Mouse (Mus musculus) 3T3-L1 (cell line): ENCODE data around the gene Gid4.

Experiments used
- DNase-seq: peaks from one replicate; pipeline ENCODE4 v3.0.0-alpha.2; 2015; ENCODE audit warnings: low read depth, low spot score

The Gid4 gene

DNA sequence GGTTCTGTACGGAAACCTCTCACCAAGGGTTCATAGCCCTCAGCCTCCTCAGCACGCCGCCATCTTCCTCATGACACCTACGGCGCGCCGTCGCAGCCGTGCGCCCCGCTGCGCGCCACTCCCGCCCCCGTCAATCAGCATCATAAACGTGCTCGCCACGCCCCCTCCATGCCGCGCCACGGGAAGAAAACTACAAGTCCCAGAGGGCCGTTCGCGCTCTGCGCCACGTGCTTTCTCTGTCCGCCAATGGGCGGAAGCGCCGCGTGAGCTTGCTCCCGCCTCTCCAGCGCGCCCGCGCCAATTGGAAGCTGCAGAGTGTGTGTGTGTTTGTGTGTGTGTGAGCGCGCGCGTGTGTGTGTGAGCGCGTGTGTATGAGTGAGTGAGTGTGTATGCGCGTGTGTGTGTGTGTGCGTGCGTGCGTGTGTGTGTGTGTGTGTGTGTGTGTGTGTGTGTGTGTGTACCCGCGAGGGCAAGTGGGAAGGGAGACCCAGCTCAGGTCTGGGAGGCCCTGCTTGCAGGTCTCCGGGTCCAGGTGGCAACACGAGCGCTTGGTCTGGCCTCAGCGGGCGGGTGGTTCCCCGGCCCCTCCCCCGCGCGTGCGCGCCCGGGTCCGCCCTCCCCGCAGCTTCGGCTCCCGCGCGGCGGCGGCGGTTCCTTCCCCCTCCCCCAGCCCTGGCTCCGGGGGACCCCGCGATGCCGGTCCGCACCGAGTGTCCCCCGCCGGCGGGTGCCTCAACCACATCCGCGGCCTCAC is at the start of gene Gid4:
Gene Gid4, plus strand, starts transcription at position 183 of the 754 bp plus-strand sequence.
- peak; percentile 98 for DNase-seq

DNA sequence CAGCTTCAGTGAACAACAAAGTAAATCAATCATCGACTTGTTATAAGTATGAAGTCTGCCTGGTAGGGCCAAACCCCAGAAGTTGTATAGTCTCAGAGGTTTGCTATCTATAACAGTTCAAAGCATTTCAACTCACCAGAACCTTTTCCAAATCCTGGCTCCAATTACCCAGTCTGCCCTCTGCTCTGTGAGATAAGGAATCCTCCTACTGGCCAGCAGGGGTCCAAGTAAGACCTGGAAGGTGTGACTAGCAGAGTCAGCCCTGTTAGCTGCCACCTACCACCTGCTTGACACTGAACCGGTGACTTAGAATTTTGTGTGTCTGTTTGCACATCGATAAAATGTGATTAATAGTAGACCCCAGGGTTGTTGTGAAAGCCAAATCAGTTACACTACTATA is 49.7 kb upstream of the Gid4 start:
- DNase-seq = no peak

DNA sequence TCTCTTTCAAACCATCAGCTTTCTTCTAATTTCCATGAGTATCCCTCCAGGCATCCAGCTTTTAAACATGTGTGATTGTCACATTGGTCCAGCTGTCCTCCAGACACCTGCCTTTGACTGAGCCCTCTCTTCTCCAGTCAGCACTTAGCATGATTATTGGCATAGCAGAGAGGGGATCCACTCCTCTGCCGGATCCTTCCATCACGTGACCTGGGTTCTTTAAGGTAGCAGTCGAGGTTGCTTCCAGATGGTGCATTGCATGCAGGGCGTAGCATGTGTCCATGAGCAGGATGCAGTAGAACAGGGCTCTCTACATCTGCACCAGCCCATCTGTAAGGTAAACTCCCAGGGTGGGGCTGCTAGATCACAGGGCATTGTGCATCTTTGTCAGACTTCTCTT is 48.0 kb upstream of the Gid4 start:
- DNase-seq = no peak

DNA sequence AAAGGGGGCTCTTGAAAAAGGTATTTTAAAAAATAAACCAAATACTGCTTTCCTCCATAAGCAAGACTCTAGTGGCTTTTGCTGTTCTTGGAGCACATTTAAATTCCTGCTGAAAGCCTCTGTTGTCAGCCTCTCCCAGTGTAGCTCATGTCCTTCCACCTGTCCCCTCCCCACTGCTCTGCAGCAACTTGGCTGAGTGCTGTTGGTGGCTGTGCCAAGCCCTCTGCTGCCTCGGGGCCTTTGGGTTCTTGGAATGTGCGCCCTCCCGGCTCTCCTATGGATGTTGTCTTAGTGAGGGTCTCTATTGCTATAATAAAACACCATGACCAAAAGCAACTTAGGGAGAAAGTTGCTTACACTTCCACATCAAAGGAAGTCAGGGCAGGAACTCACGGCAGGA is 47.5 kb upstream of the Gid4 start:
- DNase-seq = no peak

DNA sequence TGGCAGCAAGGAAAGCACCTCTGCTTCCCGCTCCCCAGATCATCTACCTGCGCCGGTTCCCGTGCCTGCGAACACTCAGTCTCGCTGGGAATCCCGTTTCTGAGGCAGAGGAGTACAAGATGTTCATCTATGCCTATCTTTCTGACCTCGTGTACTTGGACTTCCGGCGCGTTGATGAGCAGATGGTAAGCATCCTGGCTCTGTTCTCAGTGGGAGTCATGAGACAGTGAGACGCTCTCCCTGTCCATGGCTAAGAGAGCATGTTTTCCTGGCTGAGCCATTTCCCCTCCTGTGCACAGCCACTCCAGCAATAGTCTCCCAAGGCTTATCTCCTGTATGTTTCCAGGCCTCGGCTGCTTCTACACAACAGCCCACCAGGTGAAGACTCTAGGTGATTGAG is 46.5 kb upstream of the Gid4 start:
- DNase-seq = no peak

DNA sequence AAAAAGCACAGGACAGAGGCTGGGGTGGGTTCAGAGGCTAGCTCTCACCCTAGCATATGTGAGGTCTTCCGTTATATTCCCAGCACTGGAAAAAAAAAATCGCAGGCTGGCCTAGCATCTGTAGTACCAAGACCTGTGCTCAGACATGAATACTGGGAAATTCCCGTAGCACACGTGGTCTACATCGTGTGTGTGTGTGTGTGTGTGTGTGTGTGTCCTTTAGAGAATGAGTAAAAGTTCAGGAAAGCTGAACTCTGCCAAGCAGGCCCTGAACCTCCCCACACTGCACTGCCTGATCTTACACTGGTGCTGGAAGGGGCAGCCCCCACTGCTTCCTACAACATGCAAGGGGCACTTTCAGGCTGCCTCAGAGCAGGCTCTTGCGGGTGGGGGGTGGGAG is 42.5 kb upstream of the Gid4 start:
- no peak for DNase-seq

DNA sequence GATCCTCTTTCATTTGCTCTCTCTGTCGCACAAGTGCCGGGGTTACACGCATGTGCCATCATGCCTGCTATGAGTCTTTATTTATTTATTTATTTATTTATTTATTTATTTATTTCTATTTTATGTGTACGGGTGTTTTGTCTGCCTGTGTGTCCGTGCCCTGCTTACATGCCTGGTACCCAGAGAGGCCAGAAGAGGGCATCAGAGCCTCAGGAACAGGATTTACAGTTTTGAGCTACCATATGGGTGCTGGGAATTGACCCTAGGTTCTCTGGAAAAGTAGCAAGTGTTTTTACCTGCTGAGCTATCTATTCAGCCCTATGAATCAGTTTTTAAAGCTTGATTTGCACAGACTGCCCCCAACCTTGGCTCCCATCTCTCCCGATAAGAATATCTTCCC is 33.4 kb upstream of the Gid4 start:
- no peak for DNase-seq

DNA sequence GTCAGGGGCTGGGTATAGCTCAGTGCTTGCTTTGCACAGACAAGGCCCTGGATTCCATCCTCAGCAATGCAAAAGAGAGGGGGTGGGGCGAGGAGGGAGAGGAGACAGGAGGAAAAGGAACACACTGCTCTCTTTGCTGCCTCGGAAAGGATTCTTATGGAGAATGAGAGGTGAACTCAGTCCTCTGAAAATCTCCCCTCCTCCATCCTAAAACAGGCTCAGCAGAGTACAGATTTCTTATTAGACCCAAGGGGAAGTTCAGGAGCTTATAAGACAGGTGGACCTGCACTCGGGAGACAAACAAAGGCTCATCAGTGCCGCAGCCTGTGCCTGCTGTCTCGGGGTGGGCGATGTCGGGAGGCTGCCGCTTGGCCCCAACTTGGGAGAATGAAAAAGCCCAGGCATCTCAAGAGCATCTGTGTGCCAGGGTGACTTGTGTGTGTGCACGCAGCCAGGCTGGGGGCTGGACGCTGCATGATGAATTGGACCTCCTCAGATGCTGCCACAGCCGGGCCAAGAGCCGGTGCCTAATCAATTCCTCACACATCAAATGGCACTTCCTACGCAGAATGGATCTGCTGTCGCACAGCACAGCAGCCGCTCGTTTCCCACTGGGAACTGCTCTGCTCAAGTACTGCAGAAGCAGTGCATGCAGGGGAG is 32.1 kb upstream of the Gid4 start:
- no peak for DNase-seq

DNA sequence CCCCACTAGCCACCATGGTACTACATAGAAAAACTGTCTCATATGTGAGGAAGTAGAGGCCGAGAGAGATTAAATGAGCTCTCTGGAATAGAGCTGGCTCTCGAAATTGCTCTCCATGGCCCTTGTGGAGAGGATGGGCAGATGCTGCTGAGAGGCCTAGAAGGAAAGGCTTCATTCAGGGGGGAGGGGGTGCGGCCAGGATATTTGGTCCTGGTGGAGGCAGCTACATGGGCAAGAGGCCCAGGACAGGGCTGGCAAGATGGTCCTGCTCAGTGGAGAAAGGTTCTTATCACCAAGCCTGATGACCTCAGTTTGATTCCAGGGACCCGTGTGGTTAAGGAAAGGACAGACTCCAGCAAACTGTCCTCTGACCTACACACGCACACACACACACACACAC is 31.0 kb upstream of the Gid4 start:
- DNase-seq = no peak

DNA sequence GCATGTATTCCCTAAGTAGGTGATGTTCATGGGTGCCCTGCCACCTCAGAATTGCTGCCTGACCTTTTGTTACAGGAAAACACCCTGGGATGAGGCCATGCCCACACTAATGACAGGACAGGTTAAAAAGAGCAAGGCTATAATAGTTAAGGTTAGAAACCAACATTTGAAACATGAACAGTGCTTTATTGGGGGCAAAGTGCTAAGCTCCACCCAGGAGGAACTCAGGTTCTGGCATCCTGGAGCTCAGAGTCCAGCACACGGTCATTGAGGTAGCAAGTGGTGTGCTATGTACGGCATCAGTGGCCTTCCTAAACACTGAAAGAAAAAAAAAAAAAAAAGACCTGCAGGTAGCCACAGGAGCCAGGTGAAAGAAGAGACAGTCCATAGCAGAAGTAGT is 29.0 kb upstream of the Gid4 start:
- DNase-seq = no peak

DNA sequence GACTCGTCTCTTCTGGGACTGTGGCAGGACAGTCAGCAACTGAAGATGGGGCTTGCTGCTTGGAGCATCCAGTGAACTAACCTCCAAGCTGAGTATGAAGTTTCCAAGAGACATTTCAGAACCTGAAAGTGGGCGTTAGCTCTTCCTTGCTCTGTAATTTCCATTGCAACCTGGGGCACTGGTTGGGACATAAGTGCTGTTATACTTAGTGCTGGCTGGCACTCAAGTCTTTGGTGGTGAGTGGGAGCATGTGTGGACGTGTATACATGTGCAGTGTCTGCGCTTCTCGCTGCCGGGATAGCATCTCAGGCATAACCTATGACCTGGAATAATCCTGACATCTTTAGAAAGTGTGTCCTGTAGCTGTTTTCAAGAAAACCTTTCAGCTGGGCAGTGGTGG is 25.6 kb upstream of the Gid4 start:
- no peak for DNase-seq

DNA sequence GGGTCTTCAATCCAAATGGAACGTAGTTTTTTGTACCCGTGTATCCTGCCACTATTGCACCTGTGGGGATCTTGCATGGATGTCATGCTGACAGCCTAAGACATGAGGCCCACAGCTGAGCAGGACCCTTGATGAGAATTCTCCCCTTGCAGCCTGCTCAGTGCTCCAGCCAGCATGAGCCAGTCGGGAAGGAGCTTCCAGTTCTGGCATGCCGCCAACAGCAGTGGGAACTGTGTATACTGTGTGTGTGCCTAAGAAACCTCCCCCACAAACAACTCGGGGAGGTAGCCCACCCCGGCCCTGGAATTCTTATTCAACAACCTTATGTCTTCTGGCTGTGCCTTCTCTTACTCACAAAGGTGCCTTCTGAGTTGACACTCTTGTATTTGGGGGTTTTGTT is 20.4 kb upstream of the Gid4 start:
- no peak for DNase-seq

DNA sequence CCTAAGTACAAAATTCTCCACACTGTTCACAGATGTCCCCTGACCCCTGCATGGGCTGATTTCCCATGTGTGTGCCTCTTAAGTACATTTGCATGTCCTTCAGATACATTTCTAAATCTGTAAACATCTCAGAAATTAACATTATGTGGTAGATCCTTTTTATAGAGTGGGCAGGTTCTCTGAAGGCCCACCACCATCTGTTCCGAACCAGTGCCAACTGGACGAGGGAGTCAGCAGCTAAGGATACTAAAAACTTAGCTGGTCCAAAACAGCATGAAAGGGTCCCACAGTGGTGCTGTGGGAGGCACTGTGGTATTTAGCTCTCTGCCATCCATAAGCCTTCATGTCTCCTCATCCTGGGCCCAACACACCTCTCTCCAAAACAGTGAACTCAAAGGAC is 19.8 kb upstream of the Gid4 start:
- DNase-seq = no peak

DNA sequence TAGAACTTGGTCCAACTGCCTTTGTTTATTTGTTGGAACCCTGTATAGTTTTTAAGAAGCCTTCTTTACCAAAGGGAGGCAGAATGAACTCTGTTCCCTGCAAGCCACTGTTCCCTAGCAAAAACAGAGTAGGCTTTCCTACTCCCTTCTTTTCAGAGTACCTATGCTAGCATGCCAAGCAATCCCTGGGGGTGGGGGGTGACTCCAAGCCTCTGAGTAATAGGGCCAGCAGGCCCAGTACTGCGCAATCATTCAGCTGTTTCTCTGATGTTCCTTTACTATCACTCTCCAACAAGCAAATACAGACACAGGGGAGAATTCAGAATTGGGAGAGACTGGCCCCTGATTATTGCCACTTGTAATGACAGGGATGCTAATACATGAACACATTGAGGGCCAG is 10.3 kb upstream of the Gid4 start:
- DNase-seq = no peak

DNA sequence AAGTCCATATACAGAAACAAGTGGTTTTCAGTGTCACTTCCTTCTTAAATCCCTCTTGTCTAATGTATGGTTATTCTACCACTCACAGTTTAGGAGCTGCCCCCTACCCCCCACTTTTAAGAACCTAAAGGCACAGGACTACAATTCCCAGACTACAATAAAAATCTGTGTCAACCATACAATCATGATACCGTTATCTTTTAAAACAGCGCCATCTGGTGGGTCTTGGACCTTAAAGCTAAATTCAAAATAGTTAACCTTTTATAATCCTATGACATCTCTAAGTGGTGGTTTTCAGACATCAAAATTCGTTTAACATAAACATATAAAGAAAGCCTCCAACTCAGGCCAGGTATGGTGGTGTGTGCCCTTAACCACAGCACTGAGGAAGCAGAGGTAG is 4.8 kb upstream of the Gid4 start:
- DNase-seq = peak; percentile 89

DNA sequence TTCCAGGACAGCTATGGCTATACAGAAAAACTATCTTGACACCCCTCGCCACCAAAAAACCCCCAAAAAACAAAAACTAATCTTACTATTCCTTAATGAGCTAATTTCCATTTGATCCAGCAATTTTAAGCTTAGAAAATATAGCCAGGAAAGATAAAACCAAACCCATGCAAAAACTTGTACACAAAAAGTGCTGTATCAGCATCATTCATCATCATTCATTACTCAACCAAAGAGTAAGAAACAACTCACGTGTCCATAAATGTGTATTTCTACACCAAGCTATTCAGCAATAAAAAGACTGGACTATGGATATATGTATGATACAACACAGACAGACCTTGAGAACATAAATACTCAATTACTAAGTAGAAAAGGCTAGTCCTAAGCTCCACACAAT is 4.0 kb upstream of the Gid4 start:
- DNase-seq = no peak

DNA sequence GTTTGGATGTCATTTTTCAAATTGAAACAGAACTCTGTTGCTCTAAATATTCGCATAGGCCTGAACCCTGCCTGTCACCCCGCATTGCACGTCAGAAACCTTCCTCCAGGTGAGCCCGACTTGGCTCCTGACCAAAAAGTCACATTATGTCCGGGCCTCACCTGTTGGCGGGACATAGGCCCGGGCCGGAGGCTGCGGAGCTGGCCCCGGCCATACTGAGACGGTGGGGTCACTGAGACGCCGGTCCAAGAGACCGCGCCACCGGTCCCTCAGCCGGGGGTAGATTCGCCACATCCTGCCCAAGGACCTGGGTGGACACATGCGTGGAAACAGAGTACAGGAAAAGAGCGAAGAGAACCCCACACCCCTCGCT is 369 bp upstream of the Gid4 start:
- DNase-seq = no peak

DNA sequence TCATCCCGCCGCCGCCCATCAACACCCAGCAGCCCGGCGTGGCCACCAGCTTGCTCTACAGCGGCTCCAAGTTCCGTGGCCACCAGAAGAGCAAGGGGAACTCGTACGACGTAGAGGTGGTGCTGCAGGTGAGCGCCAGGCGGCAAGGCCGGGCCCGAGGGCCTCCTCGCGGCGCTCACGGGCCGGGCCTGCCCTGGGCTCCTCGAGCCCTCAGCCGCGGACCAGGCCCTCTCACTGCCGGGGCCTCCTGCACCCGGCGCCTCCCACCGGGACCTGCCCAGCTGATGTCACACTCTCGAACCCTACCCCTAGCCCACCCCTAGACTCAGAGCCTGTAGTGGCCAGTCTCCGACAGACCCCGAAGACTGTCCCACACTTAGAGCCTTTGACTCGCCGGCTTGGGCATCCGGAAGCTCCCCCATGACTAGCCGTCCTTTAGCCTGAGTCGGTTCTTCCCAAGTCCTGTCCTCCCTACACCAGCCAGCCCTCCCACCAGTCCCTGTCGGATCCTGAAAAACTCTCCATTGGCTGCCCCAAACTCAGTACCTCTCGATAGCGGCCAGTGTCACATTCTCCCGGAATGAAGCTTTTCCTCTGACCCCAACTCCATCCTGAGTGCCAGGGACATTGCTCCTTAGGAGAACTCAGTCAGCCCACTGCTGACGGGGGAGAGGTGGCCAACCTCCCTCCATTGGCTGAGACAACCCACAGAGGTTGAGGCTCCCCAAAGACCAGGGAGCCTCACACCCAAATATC is 950 bp downstream of the Gid4 start, which contains the start of gene Atpaf2:
Gene Atpaf2, minus strand, starts transcription at position 741 of the 756 bp plus-strand sequence.
- peak; percentile 51 for DNase-seq

DNA sequence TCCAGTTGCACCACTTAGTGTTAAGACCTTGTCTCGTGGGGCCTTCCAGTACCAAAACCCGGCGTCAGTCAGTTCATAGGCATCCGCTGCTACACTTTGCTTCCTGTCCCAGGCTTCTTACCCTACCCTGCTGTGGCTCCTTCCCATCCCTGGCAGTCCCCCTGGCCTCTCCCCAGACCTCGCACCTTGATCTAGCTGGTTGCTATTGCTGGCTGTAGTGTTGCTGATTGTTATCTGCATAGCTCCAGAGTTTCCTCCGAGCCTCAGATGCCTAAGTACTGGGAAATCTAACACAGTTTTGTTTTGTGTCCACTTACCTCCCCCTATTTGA is 1.5 kb downstream of the Gid4 start:
- DNase-seq = peak; percentile 42

DNA sequence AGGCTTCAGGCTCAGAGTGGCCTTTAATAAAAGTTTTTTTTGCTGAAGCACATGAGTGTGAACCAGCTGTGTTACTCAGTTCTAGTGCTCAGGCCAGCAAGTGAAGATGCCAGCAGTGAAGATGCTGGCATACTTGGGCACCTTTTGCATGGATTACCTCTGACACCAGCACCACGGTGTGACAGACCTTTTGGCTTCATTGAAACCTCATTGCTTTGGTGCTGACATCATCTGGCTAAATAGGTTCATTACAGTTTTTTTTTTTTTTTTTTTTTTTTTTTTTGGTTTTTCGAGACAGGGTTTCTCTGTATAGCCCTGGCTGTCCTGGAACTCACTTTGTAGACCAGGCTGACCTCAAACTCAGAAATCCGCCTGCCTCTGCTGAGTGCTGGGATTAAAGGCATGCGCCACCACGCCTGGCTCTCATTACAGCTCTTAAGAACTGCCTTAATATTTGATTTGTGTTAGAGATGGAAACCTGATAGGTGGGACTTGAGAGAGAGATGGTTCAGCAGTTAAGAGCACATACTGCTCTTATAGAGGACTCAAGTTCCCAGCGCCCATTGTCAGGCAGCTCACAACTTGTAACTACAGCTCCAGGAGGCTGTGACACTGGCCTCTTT is 5.2 kb downstream of the Gid4 start:
- DNase-seq = peak; percentile 46

DNA sequence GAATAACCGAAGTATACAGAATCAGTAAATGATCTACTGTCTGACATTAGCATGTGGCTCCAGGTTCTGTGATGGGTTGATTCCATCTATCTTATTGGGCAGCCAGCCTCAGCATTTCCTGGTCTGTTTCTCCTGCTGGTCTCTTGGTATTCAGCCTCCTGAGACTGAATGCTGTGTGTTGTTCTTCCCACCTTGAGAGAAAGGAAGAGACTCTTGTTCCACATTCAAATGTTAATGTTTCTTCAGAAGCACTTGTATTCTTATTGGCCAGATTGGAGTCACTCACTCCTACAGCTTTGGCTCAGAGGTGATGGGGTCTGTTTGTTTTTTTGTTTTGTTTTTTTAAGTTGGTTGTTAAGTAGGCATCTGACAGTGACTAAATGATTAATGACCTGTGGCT is 6.1 kb downstream of the Gid4 start:
- no peak for DNase-seq

DNA sequence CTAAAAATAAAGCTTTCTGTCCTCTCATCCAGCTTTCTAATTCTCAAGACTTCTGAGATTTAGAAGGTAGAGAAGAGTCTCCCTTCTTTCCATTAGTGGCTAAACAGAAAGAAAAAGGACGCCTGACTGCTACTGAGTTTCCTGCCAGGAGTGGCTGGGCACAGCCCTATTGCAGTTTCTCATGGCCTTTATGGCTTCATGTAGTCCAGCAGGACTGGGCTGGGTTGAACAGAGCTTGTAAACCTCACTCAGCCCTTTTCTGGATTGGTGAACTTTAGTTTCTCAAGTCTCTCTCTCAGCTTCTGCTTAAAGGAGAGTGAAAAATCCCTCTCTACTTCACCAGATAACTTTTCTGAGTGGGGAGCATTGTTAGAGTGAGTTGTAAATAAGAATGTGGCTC is 9.5 kb downstream of the Gid4 start:
- DNase-seq = no peak

DNA sequence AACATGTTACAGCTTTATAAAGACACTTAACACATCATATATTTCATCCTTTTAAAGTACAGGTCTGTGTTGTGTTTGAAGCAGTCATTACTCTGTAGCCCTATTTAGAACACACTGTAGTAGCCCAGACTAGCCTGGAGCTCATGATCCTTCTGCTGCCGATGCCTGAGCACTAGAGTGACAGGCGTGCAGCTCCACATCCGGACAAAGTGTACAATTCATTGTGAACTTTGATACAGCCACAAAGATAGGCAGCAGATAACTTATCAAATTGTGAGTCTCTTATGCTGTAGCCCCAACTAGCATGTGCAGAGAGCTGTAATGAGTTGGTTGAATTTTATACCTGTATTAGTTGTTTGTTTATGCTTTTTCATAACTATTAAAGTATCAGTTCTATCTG is 10.7 kb downstream of the Gid4 start:
- DNase-seq = no peak
